Mouse (Mus musculus): ENCODE measurements around the gene Ermard. TPM values are rescaled to one million over a fixed set of nuclear protein-coding genes. Genes with fewer than 3 reads are reported as not detected.

Ermard gene
- polyA plus RNA-seq, 1 experiment from 2014 or later: 57.3 TPM

DNA sequence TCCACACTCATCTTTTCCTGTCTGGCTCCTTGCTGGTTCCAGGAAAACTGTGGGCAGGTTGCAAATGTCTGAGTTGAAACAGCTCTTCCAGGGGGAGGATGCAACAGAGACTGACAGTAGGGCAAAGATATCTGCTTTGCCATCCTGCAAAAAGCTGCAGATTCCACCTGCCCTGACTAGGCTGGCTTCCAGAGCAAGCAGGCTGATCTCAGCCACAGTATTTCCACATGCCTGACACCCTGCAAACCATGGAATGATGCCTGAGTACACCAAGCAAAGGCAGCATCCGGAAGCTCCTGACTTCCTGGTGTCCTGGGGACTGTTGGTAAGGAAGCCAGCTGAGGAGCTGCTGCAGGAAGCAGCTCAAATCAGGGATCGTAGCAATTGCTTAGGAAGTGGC lies 28.1 kb downstream of the Ermard start:
- ATAC-seq (ENCODE audit: insufficient read depth, low FRiP score, low TSS enrichment) (no peak), DNase-seq (ENCODE audit: low spot score) (no peak)
- 60% methylated on average over 2 of the region's 2 CpGs for WGBS
- H3K4me2 ChIP-seq (ENCODE audit: low read depth): no peak overlapping the region
- H3K9ac ChIP-seq (ENCODE audit: low read length): no peak overlapping the region
- H3K36me3 ChIP-seq (ENCODE audit: control insufficient read depth, insufficient read depth, low read length): no peaks in the 10 kb centered on the region
- H3K4me1 ChIP-seq (ENCODE audit: control insufficient read depth, insufficient read depth, low read length): peaks cover 4% of the 10 kb centered on the region
- H3K27me3 ChIP-seq (ENCODE audit: control insufficient read depth, insufficient read depth, low read length): no peaks in the 10 kb centered on the region
- H3K27ac ChIP-seq (ENCODE audit: low read depth, low read length): no peak overlapping the region
- H3K4me3 ChIP-seq (ENCODE audit: low read depth, low read length): no peak overlapping the region
- H3K9me3 ChIP-seq (ENCODE audit: control insufficient read depth, low read length): no peaks in the 10 kb centered on the region

DNA sequence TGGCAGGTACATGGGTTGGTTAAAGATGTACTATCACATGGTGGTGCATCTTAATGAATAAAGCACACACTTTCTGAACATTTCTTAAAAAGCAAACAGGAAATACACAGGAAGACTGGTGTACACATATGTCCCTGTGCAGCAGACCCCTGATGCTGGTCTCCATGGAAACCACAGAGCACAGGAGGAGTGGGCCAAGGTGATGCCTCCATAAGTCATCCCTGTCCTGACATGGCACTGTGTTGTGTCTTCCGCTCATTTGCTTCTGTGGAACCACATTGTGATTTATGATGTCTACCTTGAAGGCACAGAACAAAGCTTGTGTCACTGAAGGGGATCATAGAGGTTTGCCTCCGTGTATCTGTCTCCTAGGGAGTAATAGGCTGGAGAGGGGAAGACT lies 31.2 kb downstream of the Ermard start:
- Histone ChIP-seq H3K27ac (ENCODE audit: low read depth, low read length) (no peak overlapping the region), H3K4me2 (ENCODE audit: low read depth) (no peak overlapping the region), H3K4me1 (ENCODE audit: control insufficient read depth, insufficient read depth, low read length) (no peaks in the 10 kb centered on the region), H3K4me3 (ENCODE audit: low read depth, low read length) (no peak overlapping the region), H3K9me3 (ENCODE audit: control insufficient read depth, low read length) (no peaks in the 10 kb centered on the region), H3K9ac (ENCODE audit: low read length) (no peak overlapping the region), H3K36me3 (ENCODE audit: control insufficient read depth, insufficient read depth, low read length) (no peaks in the 10 kb centered on the region), H3K27me3 (ENCODE audit: control insufficient read depth, insufficient read depth, low read length) (no peaks in the 10 kb centered on the region)
- 47% methylated on average over 2 of the region's 2 CpGs for WGBS
- ATAC-seq (ENCODE audit: insufficient read depth, low FRiP score, low TSS enrichment) (peak; percentile 89), DNase-seq (ENCODE audit: low spot score) (no peak)

DNA sequence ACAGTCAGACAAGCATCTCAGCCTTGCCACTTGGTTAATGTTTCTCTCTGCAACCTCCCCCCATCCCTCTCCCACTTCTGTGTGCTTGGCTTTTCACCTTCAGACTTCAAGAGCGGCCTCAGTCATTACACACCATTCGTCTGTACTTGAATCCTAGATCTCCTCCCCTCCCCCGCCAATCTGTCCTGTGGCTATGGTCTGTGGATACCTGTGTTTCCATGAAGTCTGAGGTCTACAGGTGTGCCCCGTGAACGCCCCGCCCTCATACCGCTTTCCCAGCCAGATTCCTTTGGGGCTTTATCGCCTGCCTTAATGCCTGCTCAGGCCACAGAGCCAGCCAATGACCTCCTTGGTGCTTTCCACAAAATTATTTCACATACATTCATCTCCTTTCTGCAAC lies 34.0 kb downstream of the Ermard start:
- Histone ChIP-seq H3K27me3 (ENCODE audit: control insufficient read depth, insufficient read depth, low read length) (no peaks in the 10 kb centered on the region), H3K36me3 (ENCODE audit: control insufficient read depth, insufficient read depth, low read length) (no peaks in the 10 kb centered on the region), H3K4me2 (ENCODE audit: low read depth) (no peak overlapping the region), H3K9me3 (ENCODE audit: control insufficient read depth, low read length) (no peaks in the 10 kb centered on the region), H3K4me1 (ENCODE audit: control insufficient read depth, insufficient read depth, low read length) (no peaks in the 10 kb centered on the region), H3K4me3 (ENCODE audit: low read depth, low read length) (no peak overlapping the region), H3K27ac (ENCODE audit: low read depth, low read length) (no peak overlapping the region), H3K9ac (ENCODE audit: low read length) (no peak overlapping the region)
- DNase-seq (ENCODE audit: low spot score) (no peak), ATAC-seq (ENCODE audit: insufficient read depth, low FRiP score, low TSS enrichment) (no peak)
- WGBS: 83% methylated on average over 8 of the region's 8 CpGs

DNA sequence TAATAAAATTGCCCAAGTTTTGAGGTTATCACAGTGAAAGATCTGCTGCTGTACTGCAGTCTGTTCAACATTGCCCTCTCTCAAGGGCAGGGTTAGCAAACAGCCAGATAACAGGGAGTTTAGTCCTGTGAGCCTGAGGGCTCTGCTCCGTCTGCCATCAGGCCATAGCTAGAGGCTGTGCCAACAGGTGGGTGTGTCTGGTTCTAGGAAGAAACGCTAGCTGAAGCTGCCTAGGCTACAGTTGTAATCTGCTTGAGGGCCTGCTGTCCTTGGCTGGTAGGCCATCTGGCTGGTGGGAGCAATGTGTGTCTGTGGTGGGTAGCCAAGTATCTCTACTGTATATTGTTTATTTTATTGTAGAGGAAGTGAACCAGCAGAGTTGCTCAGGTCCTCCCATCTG lies 36.5 kb downstream of the Ermard start:
- no peak overlapping the region for H3K4me2 ChIP-seq (ENCODE audit: low read depth)
- H3K9me3 ChIP-seq (ENCODE audit: control insufficient read depth, low read length): no peaks in the 10 kb centered on the region
- H3K27me3 ChIP-seq (ENCODE audit: control insufficient read depth, insufficient read depth, low read length): no peaks in the 10 kb centered on the region
- no peaks in the 10 kb centered on the region for H3K4me1 ChIP-seq (ENCODE audit: control insufficient read depth, insufficient read depth, low read length)
- 71% methylated on average over 2 of the region's 2 CpGs for WGBS
- H3K27ac ChIP-seq (ENCODE audit: low read depth, low read length): no peak overlapping the region
- no peak overlapping the region for H3K4me3 ChIP-seq (ENCODE audit: low read depth, low read length)
- no peaks in the 10 kb centered on the region for H3K36me3 ChIP-seq (ENCODE audit: control insufficient read depth, insufficient read depth, low read length)
- H3K9ac ChIP-seq (ENCODE audit: low read length): no peak overlapping the region
- no peak for DNase-seq (ENCODE audit: low spot score)
- no peak for ATAC-seq (ENCODE audit: insufficient read depth, low FRiP score, low TSS enrichment)

DNA sequence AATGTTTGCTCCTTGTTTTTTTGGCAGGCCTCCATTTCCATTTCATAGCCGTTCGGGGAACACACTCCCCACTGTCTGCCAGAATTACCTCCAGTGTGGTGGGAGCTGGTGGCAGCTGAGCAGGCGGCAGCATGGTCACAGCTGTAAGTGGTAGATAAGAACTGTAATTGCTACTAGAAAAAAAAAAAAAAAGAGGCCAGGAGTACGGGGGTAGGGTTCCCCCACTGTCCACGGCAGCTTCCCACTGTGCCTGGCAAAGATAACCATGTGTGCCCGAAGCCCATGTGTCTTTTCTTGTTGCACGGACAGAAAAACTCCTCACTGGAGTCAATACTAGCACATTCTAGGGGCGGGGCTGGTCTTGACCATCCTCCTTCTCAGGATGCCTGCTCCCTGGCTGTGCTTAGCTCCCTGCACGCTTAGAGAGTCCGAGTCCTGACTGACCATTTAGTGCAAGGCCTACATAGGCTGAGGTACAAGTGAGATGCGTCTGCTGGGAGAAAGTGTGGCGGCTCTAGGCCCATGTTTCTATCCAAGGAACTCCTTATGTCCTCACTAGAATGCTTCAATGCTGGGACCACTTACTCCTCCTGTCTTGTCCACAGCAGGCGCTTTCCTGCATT lies 43.3 kb downstream of the Ermard start:
- DNase-seq (ENCODE audit: low spot score) (no peak), ATAC-seq (ENCODE audit: insufficient read depth, low FRiP score, low TSS enrichment) (no peak)
- H3K9me3 ChIP-seq (ENCODE audit: control insufficient read depth, low read length): no peaks in the 10 kb centered on the region
- no peaks in the 10 kb centered on the region for H3K36me3 ChIP-seq (ENCODE audit: control insufficient read depth, insufficient read depth, low read length)
- no peaks in the 10 kb centered on the region for H3K27me3 ChIP-seq (ENCODE audit: control insufficient read depth, insufficient read depth, low read length)
- 77% methylated on average over 13 of the region's 13 CpGs for WGBS
- H3K9ac ChIP-seq (ENCODE audit: low read length): no peak overlapping the region
- H3K27ac ChIP-seq (ENCODE audit: low read depth, low read length): no peak overlapping the region
- H3K4me3 ChIP-seq (ENCODE audit: low read depth, low read length): no peak overlapping the region
- H3K4me1 ChIP-seq (ENCODE audit: control insufficient read depth, insufficient read depth, low read length): peaks cover 3% of the 10 kb centered on the region
- no peak overlapping the region for H3K4me2 ChIP-seq (ENCODE audit: low read depth)

DNA sequence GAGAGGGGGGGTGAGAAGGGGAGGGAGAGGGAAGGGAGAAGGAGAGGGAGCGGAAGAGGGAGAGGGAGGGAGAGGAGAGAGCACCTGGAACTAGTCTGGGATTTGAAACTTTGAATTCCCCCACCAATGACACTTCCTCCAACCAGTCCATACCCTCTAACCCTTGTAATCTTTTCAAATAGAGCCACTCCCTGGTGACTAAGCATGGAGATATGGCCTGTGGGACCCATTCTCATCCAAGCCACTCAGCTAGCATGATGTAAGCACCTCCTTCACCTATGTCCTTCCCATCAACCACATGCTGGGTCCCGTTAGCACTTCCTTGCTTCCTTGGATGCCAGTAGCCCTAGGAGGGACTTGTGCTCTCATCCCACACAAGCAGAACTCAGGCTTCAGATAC lies 44.0 kb downstream of the Ermard start:
- ATAC-seq (ENCODE audit: insufficient read depth, low FRiP score, low TSS enrichment): no peak
- H3K9ac ChIP-seq (ENCODE audit: low read length): no peak overlapping the region
- no peak for DNase-seq (ENCODE audit: low spot score)
- no peak overlapping the region for H3K4me3 ChIP-seq (ENCODE audit: low read depth, low read length)
- H3K27ac ChIP-seq (ENCODE audit: low read depth, low read length): no peak overlapping the region
- no peaks in the 10 kb centered on the region for H3K9me3 ChIP-seq (ENCODE audit: control insufficient read depth, low read length)
- H3K4me2 ChIP-seq (ENCODE audit: low read depth): no peak overlapping the region
- no peaks in the 10 kb centered on the region for H3K36me3 ChIP-seq (ENCODE audit: control insufficient read depth, insufficient read depth, low read length)
- no peaks in the 10 kb centered on the region for H3K27me3 ChIP-seq (ENCODE audit: control insufficient read depth, insufficient read depth, low read length)
- WGBS: 73% methylated on average over 2 of the region's 2 CpGs
- peaks cover 3% of the 10 kb centered on the region for H3K4me1 ChIP-seq (ENCODE audit: control insufficient read depth, insufficient read depth, low read length)

DNA sequence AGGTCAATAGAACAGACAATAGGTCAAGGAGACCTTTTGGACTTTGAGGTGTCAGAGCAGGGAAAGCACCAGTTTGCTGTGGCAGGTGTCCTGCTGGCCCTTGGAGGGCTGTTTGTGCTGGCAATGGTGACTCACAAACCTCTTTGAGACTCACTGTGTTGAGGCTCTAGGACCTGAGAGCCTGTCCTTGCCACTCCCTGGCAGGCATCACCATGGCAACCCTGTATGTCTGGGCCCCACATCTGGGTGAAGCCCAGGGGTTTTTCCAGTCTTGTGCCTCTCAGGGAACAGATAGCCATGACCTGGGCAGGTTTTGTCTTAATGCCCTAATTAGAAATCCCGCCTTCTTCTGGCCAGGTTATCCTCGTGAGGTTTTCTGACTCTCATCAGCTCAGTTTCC lies 47.2 kb downstream of the Ermard start:
- 40% methylated on average over 2 of the region's 2 CpGs for WGBS
- Histone ChIP-seq H3K4me2 (ENCODE audit: low read depth) (no peak overlapping the region), H3K27ac (ENCODE audit: low read depth, low read length) (0 out of 2 replicates have a peak overlapping the region, but pooled peaks have one; percentile 2)

DNA sequence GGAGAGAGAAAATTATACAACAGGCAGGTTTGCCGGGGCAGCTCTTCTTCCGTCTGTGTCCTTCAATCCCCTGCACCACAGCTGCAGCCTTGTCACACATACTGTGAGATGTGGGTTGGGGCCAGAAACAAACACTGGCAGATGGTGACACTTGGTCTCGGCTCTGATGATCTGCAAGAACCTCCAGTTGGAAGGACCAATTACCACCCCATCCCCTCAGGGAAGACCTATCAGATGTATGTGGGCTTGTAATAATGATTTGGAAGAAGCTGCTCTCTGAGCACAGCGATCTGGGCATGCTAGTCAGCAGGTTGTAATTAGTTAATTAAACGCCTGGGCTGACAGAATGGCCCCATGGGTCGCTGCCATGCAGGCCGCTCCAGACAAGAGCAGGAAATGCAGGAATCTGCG lies 47.6 kb downstream of the Ermard start:
- ATAC-seq (ENCODE audit: insufficient read depth, low FRiP score, low TSS enrichment): peak; percentile 76
- no peak overlapping the region for H3K4me3 ChIP-seq (ENCODE audit: low read depth, low read length)
- no peak overlapping the region for H3K9ac ChIP-seq (ENCODE audit: low read length)

More for the DNA sequence above, 47.2 kb downstream of the Ermard start:
- no peak overlapping the region for H3K4me3 ChIP-seq (ENCODE audit: low read depth, low read length)
- DNase-seq (ENCODE audit: low spot score) (no peak), ATAC-seq (ENCODE audit: insufficient read depth, low FRiP score, low TSS enrichment) (no peak)
- H3K9ac ChIP-seq (ENCODE audit: low read length): no peak overlapping the region
- H3K27me3 ChIP-seq (ENCODE audit: control insufficient read depth, insufficient read depth, low read length): no peaks in the 10 kb centered on the region
- no peaks in the 10 kb centered on the region for H3K9me3 ChIP-seq (ENCODE audit: control insufficient read depth, low read length)
- no peaks in the 10 kb centered on the region for H3K36me3 ChIP-seq (ENCODE audit: control insufficient read depth, insufficient read depth, low read length)
- peaks cover 3% of the 10 kb centered on the region for H3K4me1 ChIP-seq (ENCODE audit: control insufficient read depth, insufficient read depth, low read length)

DNA sequence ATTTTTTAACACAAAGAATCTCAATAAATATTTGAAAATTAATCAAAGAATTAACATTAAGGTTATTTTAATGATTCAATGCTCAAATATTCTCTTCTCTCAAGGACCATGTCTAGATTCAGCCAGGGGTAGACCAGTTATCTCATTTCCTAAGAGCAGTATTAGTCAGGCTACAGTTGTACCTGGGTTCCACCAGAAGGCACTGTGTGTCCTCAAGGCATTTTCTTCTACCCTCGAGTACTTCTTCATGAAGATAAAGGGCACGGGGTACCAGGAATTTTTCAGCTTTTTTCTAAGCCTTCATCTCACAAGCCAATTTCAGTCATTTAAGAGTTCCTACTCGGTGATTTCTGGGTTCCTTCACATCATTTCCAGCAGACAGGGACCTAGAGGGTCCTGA lies 50.7 kb downstream of the Ermard start:
- Histone ChIP-seq H3K27me3 (ENCODE audit: control insufficient read depth, insufficient read depth, low read length) (no peaks in the 10 kb centered on the region), H3K4me3 (ENCODE audit: low read depth, low read length) (no peak overlapping the region), H3K4me2 (ENCODE audit: low read depth) (no peak overlapping the region), H3K9ac (ENCODE audit: low read length) (no peak overlapping the region), H3K27ac (ENCODE audit: low read depth, low read length) (no peak overlapping the region), H3K36me3 (ENCODE audit: control insufficient read depth, insufficient read depth, low read length) (no peaks in the 10 kb centered on the region), H3K4me1 (ENCODE audit: control insufficient read depth, insufficient read depth, low read length) (peaks cover 3% of the 10 kb centered on the region), H3K9me3 (ENCODE audit: control insufficient read depth, low read length) (no peaks in the 10 kb centered on the region)
- no peak for ATAC-seq (ENCODE audit: insufficient read depth, low FRiP score, low TSS enrichment)
- 86% methylated on average over 3 of the region's 3 CpGs for WGBS
- DNase-seq (ENCODE audit: low spot score): no peak

More for the DNA sequence above, 47.6 kb downstream of the Ermard start:
- H3K4me1 ChIP-seq (ENCODE audit: control insufficient read depth, insufficient read depth, low read length): peaks cover 3% of the 10 kb centered on the region
- no peaks in the 10 kb centered on the region for H3K9me3 ChIP-seq (ENCODE audit: control insufficient read depth, low read length)
- H3K27me3 ChIP-seq (ENCODE audit: control insufficient read depth, insufficient read depth, low read length): no peaks in the 10 kb centered on the region
- no peaks in the 10 kb centered on the region for H3K36me3 ChIP-seq (ENCODE audit: control insufficient read depth, insufficient read depth, low read length)
- 0 out of 2 replicates have a peak overlapping the region, but pooled peaks have one; percentile 2 for H3K27ac ChIP-seq (ENCODE audit: low read depth, low read length)
- peak; percentile 33 for DNase-seq (ENCODE audit: low spot score)
- H3K4me2 ChIP-seq (ENCODE audit: low read depth): no peak overlapping the region
- WGBS: 13% methylated on average over 8 of the region's 8 CpGs
